Comparison of ENCODE assay signal across 8 mouse cellular contexts in genomic region chr15:21109009-21109841, GRCm38 (mm10).
DNase-seq lines count a peak whose midpoint lies in the region; ATAC-seq lines count a peak whose summit lies in the region.

No protein-coding gene starts in this region.

- peak; percentile 27 for DNase-seq in adrenal gland, postnatal 14 days
- DNase-seq in adrenal gland, adult 8-10 months, result no peak
- DNase-seq in ovary, postnatal 36 days (ENCODE audit: low spot score), result peak; percentile 8
- DNase-seq in ovary, postnatal 14 days (ENCODE audit: low spot score), result no peak
- no peak for DNase-seq in c-Kit-positive CD71-positive TER-119-positive erythroid progenitor cells, embryonic 14.5 days (ENCODE audit: low spot score)
- DNase-seq in spleen, postnatal 10 days (ENCODE audit: low spot score in 2 of 2), result no peak

- H3K4me1 ChIP-seq in hindbrain, embryonic 13.5 days (replicated peaks), result peaks cover 18% of the 10 kb centered on the region; the same call in 1 of the 2 replicates
- H3K4me1 ChIP-seq in midbrain, embryonic 16.5 days (ENCODE audit: control insufficient read depth, insufficient read depth, low read length), result peaks cover 12% of the 10 kb centered on the region; the same call in 1 of the 2 replicates

- H3K27me3 ChIP-seq in hindbrain, embryonic 13.5 days, result peaks cover 4% of the 10 kb centered on the region; the same call in 1 of the 2 replicates
- no peaks in the 10 kb centered on the region for H3K27me3 ChIP-seq in midbrain, embryonic 16.5 days (ENCODE audit: control insufficient read depth, insufficient read depth, low read depth, low read length)

- ATAC-seq in hindbrain, embryonic 13.5 days (ENCODE audit: low FRiP score), result peak; percentile 72
- peak; percentile 72 for ATAC-seq in midbrain, embryonic 16.5 days

- no peak overlapping the region for H3K9ac ChIP-seq in hindbrain, embryonic 13.5 days
- H3K9ac ChIP-seq in midbrain, embryonic 16.5 days (ENCODE audit: low read depth, low read length), result no peak overlapping the region

- peak overlapping the region; percentile 38 for H3K4me2 ChIP-seq in hindbrain, embryonic 13.5 days
- H3K4me2 ChIP-seq in midbrain, embryonic 16.5 days (ENCODE audit: low read length), result peak overlapping the region; percentile 52

- 25% methylated on average over 11 of the region's 11 CpGs for WGBS in hindbrain, embryonic 13.5 days
- WGBS in midbrain, embryonic 16.5 days, result 16% methylated on average over 11 of the region's 11 CpGs

- no peaks in the 10 kb centered on the region for H3K9me3 ChIP-seq in hindbrain, embryonic 13.5 days
- H3K9me3 ChIP-seq in midbrain, embryonic 16.5 days (replicated peaks; ENCODE audit: control insufficient read depth, low read length, poor library complexity, severe bottlenecking), result no peaks in the 10 kb centered on the region

- H3K4me3 ChIP-seq in hindbrain, embryonic 13.5 days, result peak overlapping the region; percentile 14
- peak overlapping the region; percentile 27 for H3K4me3 ChIP-seq in midbrain, embryonic 16.5 days (ENCODE audit: low read depth, low read length)

- no peak overlapping the region for H3K27ac ChIP-seq in hindbrain, embryonic 13.5 days
- no peak overlapping the region for H3K27ac ChIP-seq in midbrain, embryonic 16.5 days (ENCODE audit: low read length)

- no peaks in the 10 kb centered on the region for H3K36me3 ChIP-seq in hindbrain, embryonic 13.5 days
- no peaks in the 10 kb centered on the region for H3K36me3 ChIP-seq in midbrain, embryonic 16.5 days (ENCODE audit: control insufficient read depth, insufficient read depth, low read length)

Comparison
In these comparisons a context has a peak if more than half of its experiments do, and no peak if none do; other contexts are left out.
1. DNase-seq: peak in adrenal gland, postnatal 14 days (single experiment) and ovary, postnatal 36 days (single experiment); none in adrenal gland, adult 8-10 months (single experiment), ovary, postnatal 14 days (single experiment), c-Kit-positive CD71-positive TER-119-positive erythroid progenitor cells, embryonic 14.5 days (single experiment) and spleen, postnatal 10 days (0 of 2).